Mouse (Mus musculus): ENCODE results near the gene Ccdc142.

The Ccdc142 gene

DNA sequence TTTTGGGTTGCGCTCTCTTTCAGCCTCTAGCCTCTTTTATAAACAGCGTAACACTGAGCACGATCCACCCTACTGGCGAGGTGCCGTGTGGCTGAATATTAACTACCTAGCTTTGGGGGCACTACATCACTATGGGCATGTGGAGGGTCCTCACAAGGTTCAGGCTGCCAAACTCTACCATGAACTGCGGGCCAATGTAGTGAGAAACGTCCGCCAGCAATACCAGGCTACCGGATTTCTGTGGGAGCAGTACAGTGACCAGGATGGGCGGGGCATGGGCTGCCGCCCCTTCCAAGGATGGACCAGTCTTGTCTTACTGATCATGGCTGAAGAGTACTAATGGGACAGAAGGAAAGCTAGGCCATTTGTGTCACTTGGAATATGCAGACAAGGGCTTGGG is 17.0 kb downstream of the Ccdc142 start:
- no peak for DNase-seq

GRCm38 (mm10) chr6:83118825-83119733 is 17.7 kb downstream of the Ccdc142 start:
- no peak for DNase-seq

- no peak for DNase-seq
Measured at GRCm38 (mm10) chr6:83119734-83120051, 18.3 kb downstream of the Ccdc142 start.

- DNase-seq = peak; percentile 96
Measured at GRCm38 (mm10) chr6:83120930-83121862, 19.8 kb downstream of the Ccdc142 start, which contains the start of gene Wbp1. Gene Wbp1 (minus strand): TSS chr6:83121559.

- peak; percentile 58 for DNase-seq
Measured at GRCm38 (mm10) chr6:83121863-83122710, 20.7 kb downstream of the Ccdc142 start.

DNA sequence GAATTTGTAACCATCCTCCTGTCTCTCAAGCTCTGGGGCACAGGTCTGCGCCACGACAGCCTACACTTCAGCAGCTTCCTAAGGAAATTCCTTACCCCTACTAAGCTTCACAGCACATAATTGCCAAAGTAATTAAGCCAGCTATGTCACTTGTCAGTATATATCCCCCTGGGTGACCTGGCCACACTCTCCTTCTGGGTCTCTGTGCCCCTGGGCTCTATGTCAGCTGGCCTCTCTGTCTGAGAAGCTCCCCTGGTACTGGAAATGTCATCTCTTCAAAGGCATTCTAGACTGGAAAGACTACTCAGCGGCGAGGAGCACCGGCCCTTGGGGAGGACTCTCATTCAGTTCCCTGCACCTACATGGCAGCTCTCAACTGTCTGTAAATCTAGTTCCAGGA is 21.6 kb downstream of the Ccdc142 start:
- no peak for DNase-seq

DNA sequence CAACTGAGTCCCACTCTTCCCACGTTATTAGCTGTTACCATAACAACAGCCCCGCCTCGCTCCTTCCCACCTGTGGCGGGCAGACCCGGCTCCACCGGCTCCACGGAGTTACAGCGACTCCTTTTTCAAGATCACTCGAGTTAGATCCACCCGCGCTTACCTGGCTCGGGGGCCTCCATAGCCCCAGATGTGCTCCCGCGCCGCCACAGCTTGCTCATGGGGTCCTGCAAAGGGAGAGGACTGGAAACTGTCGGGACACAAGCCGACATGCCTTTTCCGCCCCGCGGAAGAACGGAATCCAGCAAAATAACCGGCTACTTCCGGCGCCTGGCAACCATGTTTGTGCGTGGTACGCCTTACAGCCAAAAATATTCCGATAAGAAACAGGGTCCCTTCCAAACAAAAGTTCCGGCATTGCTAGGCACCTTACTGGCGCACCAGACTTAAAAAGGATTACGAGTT is 23.5 kb downstream of the Ccdc142 start:
- DNase-seq = peak; percentile 96

GRCm38 (mm10) chr6:83125331-83125730 is 23.9 kb downstream of the Ccdc142 start, which contains the start of gene Ino80b:
Gene Ino80b (minus strand): TSS chr6:83125431.
- DNase-seq = no peak

DNA sequence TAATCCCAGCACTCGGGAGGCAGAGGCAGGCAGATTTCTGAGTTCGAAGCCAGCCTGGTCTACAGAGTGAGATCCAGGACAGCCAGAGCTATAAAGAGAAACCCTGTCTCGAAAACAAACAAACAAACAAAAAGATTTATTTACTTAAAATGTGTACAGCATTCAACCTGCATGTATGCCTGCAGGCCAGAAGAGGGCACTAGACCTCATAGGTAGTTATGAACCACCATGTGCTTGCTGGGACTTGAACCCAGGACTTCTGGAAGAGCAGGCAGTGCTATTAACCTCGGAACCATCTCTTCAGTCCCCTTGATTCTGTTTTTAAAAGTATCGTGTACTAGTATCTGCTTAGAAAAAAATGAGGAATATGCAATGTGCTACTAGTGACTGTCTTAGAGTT is 26.0 kb downstream of the Ccdc142 start:
- DNase-seq = no peak

- DNase-seq = no peak
Measured at GRCm38 (mm10) chr6:83131469-83132034, 30.2 kb downstream of the Ccdc142 start.

DNA sequence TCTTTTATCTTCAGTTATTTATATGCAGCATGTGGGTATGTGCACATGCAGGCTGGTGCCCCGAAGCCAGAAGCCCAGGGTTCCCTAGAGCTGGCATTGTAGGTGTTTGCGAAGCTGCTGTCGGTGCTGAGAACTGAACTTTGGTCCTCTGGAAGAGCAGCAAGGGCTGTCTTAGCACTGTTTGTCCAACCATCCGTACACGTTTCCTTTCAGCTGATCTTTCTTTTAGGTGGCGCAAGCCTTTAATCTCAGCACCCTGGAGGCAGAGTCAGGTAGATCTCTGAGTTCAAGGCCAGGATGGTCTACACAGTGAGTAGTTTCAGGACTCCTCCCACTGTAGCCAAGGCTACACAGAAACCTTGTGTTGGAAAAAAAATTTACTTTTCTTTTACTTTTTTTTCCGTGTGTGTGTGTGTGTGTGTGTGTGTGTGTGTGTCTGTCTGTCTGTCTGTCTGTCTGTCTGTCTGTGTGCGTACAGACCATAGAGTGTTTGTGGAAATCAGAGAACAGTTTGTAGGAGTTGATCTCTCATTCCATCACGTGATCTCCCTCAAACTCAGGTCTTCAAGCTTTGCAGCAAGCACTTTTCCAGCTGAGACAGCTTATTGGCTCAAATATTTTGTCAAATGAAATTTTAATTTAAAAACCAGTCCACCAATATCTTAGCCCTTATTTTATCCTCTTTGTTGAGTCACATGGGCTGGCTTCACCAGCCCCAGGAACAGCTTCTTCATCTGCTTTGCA is 30.9 kb downstream of the Ccdc142 start:
- no peak for DNase-seq

GRCm38 (mm10) chr6:83134226-83134625 is 32.8 kb downstream of the Ccdc142 start:
- DNase-seq = no peak

GRCm38 (mm10) chr6:83134951-83135513 is 33.6 kb downstream of the Ccdc142 start, which contains the start of gene Rtkn:
Gene Rtkn (plus strand): TSS chr6:83135463.
- DNase-seq = no peak

GRCm38 (mm10) chr6:83135571-83136161 is 34.3 kb downstream of the Ccdc142 start:
- DNase-seq = peak; percentile 49

DNA sequence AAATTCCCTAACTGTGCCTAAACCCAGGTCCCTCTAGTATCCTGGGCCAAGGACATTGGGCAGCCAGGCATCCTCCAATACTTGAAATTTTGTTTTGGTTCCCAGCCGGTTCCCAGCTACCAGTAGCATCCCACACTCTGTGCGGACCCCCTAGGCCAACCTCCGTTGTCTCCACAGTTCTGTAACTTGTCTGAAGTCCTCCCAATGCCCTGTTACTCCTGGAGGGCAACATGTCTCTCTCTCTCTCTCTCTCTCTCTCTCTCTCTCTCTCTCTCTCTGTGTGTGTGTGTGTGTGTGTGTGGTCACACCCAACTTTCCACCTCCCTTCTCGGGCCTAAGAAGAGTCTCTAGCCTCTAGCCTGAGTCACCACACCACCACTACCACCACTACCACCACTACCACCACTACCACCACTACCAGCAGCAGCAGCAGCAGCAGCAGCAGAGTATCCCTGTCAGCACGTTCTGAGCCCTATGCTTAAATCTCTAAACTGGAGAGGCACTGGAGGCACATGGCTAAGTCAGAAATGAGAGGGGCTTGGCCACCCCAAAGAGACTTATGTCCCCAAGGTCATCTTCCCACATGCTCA is 35.0 kb downstream of the Ccdc142 start:
- DNase-seq = peak; percentile 19

DNA sequence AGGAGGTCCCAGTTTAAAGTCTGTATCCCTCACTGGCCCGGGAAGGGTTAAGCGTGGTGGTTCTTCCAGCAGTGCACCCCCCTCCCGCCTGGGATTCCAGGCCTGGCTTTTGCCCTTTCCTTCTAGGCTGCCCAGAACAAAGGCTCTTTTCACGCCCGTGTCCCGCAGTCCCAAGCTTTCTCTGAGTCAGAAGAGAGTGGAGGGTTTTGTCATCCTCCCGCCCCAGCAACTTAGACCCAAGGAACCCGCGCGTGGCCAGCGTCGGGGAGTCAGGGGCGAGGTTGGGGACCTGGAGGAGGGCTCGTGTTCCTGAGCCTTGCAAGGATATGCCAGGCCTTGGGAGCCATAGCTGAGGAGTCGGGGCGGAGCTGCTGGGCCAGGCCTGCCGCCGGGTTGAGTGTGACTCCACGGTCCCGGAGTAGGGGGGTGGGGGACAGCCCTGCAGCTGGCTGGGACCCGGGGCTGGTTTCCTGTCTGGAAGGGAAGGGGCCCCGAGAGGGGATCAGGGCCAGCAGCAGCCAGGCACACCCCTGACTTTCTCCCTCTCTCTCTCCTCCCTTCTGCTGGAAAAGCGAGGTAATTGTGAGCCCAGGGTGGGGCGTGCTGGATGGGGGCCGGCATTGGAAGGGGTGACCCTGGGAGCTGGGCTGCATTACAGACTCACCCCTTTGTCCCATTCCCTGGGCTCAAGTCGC is 35.6 kb downstream of the Ccdc142 start:
- peak; percentile 91 for DNase-seq

- DNase-seq = peak; percentile 94
Measured at GRCm38 (mm10) chr6:83137576-83137950, 36.2 kb downstream of the Ccdc142 start.

- DNase-seq = peak; percentile 83
Measured at GRCm38 (mm10) chr6:83138056-83138455, 36.7 kb downstream of the Ccdc142 start.

GRCm38 (mm10) chr6:83140044-83140443 is 38.6 kb downstream of the Ccdc142 start:
- DNase-seq = no peak
